Mouse (Mus musculus) kidney, postnatal 36 days (tissue): ENCODE data around the gene Btbd35f10.
"Not testable (repeated sequence)": the region's sequence is repeated elsewhere in the genome, so short reads cannot be mapped to it uniquely, and the experiment has no call there.

ENCODE experiments used
- DNase-seq, 2 experiments: peaks; one replicate each; pipeline ENCODE4 v3.0.0; 2021 to 2022; ENCODE audit warnings: mixed read lengths in 2 of 2

Btbd35f10 gene

GRCm38 (mm10) chrX:3752785-3753184 lies at the start of gene Btbd35f10:
TSS of gene Btbd35f10 (minus strand) at chrX:3752885.
- DNase-seq: not testable (repeated sequence)
